Mouse (Mus musculus): ENCODE measurements at regions not wholly inside any gene's neighbourhood (a gene's known extent, or its start where the extent isn't known, plus 50 kb on each side); places are given as distances from the start of the nearest gene placed in this dataset.
A peak's percentile ranks its signal among the peaks of the same experiment; 100 is the strongest.

DNA sequence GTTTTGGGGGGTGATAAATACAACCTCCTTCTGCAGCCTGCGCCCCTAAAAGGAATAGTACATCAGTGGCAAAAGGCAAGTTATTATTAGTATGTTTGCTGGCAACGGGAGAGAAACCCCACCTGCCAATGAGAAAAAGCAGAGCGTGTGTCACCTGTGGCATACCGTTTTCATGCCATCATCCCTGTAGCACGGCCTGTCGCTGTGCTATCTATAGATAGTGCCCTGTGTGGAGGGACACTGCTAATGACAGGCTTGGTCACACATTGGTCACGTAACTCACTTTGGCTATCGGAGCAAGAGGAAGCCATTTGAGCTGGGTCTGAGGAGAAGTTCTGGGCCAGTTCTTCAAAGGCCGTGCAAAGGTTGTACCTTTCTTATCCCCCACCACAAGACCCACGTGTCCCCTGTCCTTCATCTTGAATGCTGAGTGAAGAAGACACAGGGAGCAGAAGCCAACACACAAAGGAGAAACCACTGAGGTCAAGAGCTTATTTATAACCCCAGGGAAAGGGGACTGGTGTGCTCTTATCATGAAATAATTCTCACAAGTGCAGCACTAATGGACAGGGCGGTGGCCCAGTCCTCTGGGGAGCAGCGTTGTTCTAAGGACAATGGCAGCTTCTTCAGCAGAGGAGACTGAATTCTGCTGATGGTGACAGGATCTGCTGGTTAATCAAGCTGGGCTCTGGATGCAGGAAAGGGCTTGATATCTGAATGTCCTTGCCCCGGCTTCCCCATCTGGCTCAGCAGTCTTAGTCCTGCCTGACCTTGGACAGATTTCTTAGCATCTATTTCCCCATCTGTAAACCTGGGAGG lies 51.9 kb upstream of the Slc38a2 start:
- peak; percentile 52; the same call in 1 of the 2 replicates for TF ChIP-seq USF1 (IDR thresholded peaks at IDR 0.05; ENCODE audit: low read depth, low read length)
- TF ChIP-seq CHD1 (IDR thresholded peaks at IDR 0.05; ENCODE audit: low read depth, low read length) = no peak
- no peak for TF ChIP-seq ZNF384 (IDR thresholded peaks at IDR 0.05; ENCODE audit: low read depth, low read length)
- no peak for TF ChIP-seq POLR2A (IDR thresholded peaks at IDR 0.05; ENCODE audit: control insufficient read depth in 1 of 2, insufficient read depth in 1 of 2, low read depth in 1 of 2, low read length in 2 of 2, poor library complexity in 1 of 2)
- TF ChIP-seq ZKSCAN1 (IDR thresholded peaks at IDR 0.05; ENCODE audit: low read depth, low read length) = no peak
- no peak for TF ChIP-seq BHLHE40 (IDR thresholded peaks at IDR 0.05; ENCODE audit: borderline replicate concordance, low read depth, low read length)
- TF ChIP-seq CTCF (IDR thresholded peaks at IDR 0.05 in 2 of 3, conservative IDR thresholded peaks at IDR 0.05 in 1 of 3; ENCODE audit: control insufficient read depth in 1 of 3, insufficient read depth in 1 of 3, low read depth in 2 of 3, low read length in 3 of 3, poor library complexity in 1 of 3, severe bottlenecking in 1 of 3) = no peak
- TF ChIP-seq ELF1 (IDR thresholded peaks at IDR 0.05; ENCODE audit: low read depth, low read length) = no peak
- no peak for TF ChIP-seq MAFK (IDR thresholded peaks at IDR 0.05; ENCODE audit: borderline replicate concordance, low read depth, low read length)
- TF ChIP-seq GATA1 (IDR thresholded peaks at IDR 0.05; ENCODE audit: low read depth, low read length) = no peak
- TF ChIP-seq NELFE (IDR thresholded peaks at IDR 0.05; ENCODE audit: low read depth, low read length) = no peak
- TF ChIP-seq RAD21 (IDR thresholded peaks at IDR 0.05; ENCODE audit: low read depth, low read length) = no peak

All from MEL (cell line).